Mouse (Mus musculus) neutrophil, adult 65 days (primary cell): ENCODE measurements around the gene Alkbh1. TPM values are rescaled to one million over a fixed set of nuclear protein-coding genes. Genes with fewer than 3 reads are reported as not detected.

ENCODE experiments used
- total RNA-seq: library from RNA; stranded (reverse); gene quantifications from 2 replicates; pipeline ENCODE4 v1.2.4, GENCODE M21; 2023

Alkbh1 gene
- 23.0 and 33.5 TPM in 2 replicates for total RNA-seq

GRCm38 (mm10) chr12:87443700-87444122 lies at the start of gene Alkbh1, which contains the start of gene Slirp:
Gene Alkbh1 (minus strand): TSS chr12:87444017.
Gene Slirp (plus strand): TSS chr12:87443896.

GRCm38 (mm10) chr12:87471964-87472786 lies 28.4 kb upstream of the Alkbh1 start, which contains the start of gene Snw1:
Gene Snw1 (minus strand): TSS chr12:87472274.

GRCm38 (mm10) chr12:87388122-87388774 lies 55.6 kb downstream of the Alkbh1 start, which contains the start of gene Sptlc2:
Gene Sptlc2 (minus strand): TSS chr12:87388355.

Other genes with a start within 250 kb of the Alkbh1 start
- gene Samd15, start 244.3 kb downstream of the Alkbh1 start, total RNA-seq, result not detected in 2 replicates
- 9.0 and 13.3 TPM in 2 replicates for gene Tmed8, start 243.6 kb downstream of the Alkbh1 start, total RNA-seq
- 1.3 and 1.8 TPM in 2 replicates for gene Noxred1, start 205.3 kb downstream of the Alkbh1 start, total RNA-seq
- gene Vipas39, start 177.8 kb downstream of the Alkbh1 start, total RNA-seq, result 23.2 and 26.0 TPM in 2 replicates
- gene Ahsa1, start 177.5 kb downstream of the Alkbh1 start, total RNA-seq, result 59.2 and 70.0 TPM in 2 replicates
- not detected in 2 replicates for gene Ism2, start 144.3 kb downstream of the Alkbh1 start, total RNA-seq
- gene Sptlc2, start 55.7 kb downstream of the Alkbh1 start, total RNA-seq, result 125 and 146 TPM in 2 replicates
- gene Slirp, start 121 bp downstream of the Alkbh1 start, total RNA-seq, result 13.6 and 32.8 TPM in 2 replicates
- gene Snw1, start 28.3 kb upstream of the Alkbh1 start, total RNA-seq, result 43.1 and 45.3 TPM in 2 replicates
- not detected in 2 replicates for gene Gm5788, start 50.7 kb upstream of the Alkbh1 start, total RNA-seq
- gene Gm8300, start 70.3 kb upstream of the Alkbh1 start, total RNA-seq, result not detected in 2 replicates
- gene Oog1, start 158.7 kb upstream of the Alkbh1 start, total RNA-seq, result not detected in 2 replicates
- gene Gm4027, start 174.9 kb upstream of the Alkbh1 start, total RNA-seq, result not detected in 2 replicates
- not detected in 2 replicates for gene Gm16381, start 200.6 kb upstream of the Alkbh1 start, total RNA-seq